Mouse (Mus musculus): ENCODE measurements around the gene Hpse. TPM values are rescaled to one million over a fixed set of nuclear protein-coding genes. Genes with fewer than 3 reads are reported as not detected.

The Hpse gene
- polyA plus RNA-seq, 1 experiment from 2014 or later, result 0.82 TPM

GRCm38 (mm10) chr5:100726001-100726400 is 6.5 kb upstream of the Hpse start:
- H3K4me2 ChIP-seq, result no peak overlapping the region
- peaks cover 8% of the 10 kb centered on the region; the same call in 1 of the 2 replicates for H3K27me3 ChIP-seq
- no peaks in the 10 kb centered on the region for H3K36me3 ChIP-seq (replicated peaks)
- no peak overlapping the region for H3K27ac ChIP-seq
- H3K4me1 ChIP-seq, result no peaks in the 10 kb centered on the region
- no peak for ATAC-seq (ENCODE audit: low FRiP score)
- no peak overlapping the region for H3K4me3 ChIP-seq (replicated peaks)
- H3K9me3 ChIP-seq, result 0 out of 2 replicates have a peak, but pooled peaks cover 7% of the 10 kb centered on the region
- no peak overlapping the region for H3K9ac ChIP-seq
- WGBS, result 78% methylated on average over 4 of the region's 4 CpGs

GRCm38 (mm10) chr5:100716762-100717161 is 2.8 kb downstream of the Hpse start:
- Histone ChIP-seq H3K9me3 (no peaks in the 10 kb centered on the region), H3K9ac (no peak overlapping the region), H3K36me3 (replicated peaks) (no peaks in the 10 kb centered on the region), H3K4me1 (peaks cover 13% of the 10 kb centered on the region), H3K4me2 (no peak overlapping the region), H3K27ac (no peak overlapping the region), H3K4me3 (replicated peaks) (no peak overlapping the region), H3K27me3 (peaks cover 36% of the 10 kb centered on the region)
- WGBS, result 92% methylated on average over 15 of the region's 15 CpGs
- ATAC-seq (ENCODE audit: low FRiP score), result no peak

- no peak for ATAC-seq (ENCODE audit: low FRiP score)
- Histone ChIP-seq H3K36me3 (replicated peaks) (no peaks in the 10 kb centered on the region), H3K4me1 (no peaks in the 10 kb centered on the region; the same call in 1 of the 2 replicates), H3K27ac (no peak overlapping the region), H3K9me3 (no peaks in the 10 kb centered on the region), H3K4me2 (no peak overlapping the region), H3K9ac (no peak overlapping the region), H3K4me3 (replicated peaks) (no peak overlapping the region), H3K27me3 (no peaks in the 10 kb centered on the region)
- WGBS, result 93% methylated on average over 6 of the region's 6 CpGs
Observed at GRCm38 (mm10) chr5:100711219-100711618, 8.3 kb downstream of the Hpse start.

GRCm38 (mm10) chr5:100710012-100710411 is 9.5 kb downstream of the Hpse start:
- 64% methylated on average over 2 of the region's 2 CpGs for WGBS
- no peak overlapping the region for H3K9ac ChIP-seq
- no peaks in the 10 kb centered on the region; the same call in 1 of the 2 replicates for H3K4me1 ChIP-seq
- no peaks in the 10 kb centered on the region for H3K36me3 ChIP-seq (replicated peaks)
- no peaks in the 10 kb centered on the region for H3K9me3 ChIP-seq
- no peaks in the 10 kb centered on the region for H3K27me3 ChIP-seq
- H3K4me3 ChIP-seq (replicated peaks), result no peak overlapping the region
- no peak overlapping the region for H3K4me2 ChIP-seq
- no peak overlapping the region for H3K27ac ChIP-seq
- no peak for ATAC-seq (ENCODE audit: low FRiP score)

- Histone ChIP-seq H3K36me3 (replicated peaks) (no peaks in the 10 kb centered on the region), H3K27me3 (no peaks in the 10 kb centered on the region), H3K4me3 (replicated peaks) (no peak overlapping the region), H3K4me1 (no peaks in the 10 kb centered on the region; the same call in 1 of the 2 replicates), H3K27ac (no peak overlapping the region), H3K4me2 (no peak overlapping the region), H3K9me3 (no peaks in the 10 kb centered on the region), H3K9ac (no peak overlapping the region)
- 90% methylated on average over 6 of the region's 6 CpGs for WGBS
- ATAC-seq (ENCODE audit: low FRiP score), result no peak
Observed at GRCm38 (mm10) chr5:100709035-100709434, 10.5 kb downstream of the Hpse start.

GRCm38 (mm10) chr5:100706675-100707074 is 12.8 kb downstream of the Hpse start:
- Histone ChIP-seq H3K4me1 (no peaks in the 10 kb centered on the region), H3K4me3 (replicated peaks) (no peak overlapping the region), H3K27ac (no peak overlapping the region), H3K36me3 (replicated peaks) (no peaks in the 10 kb centered on the region), H3K27me3 (no peaks in the 10 kb centered on the region), H3K9ac (no peak overlapping the region), H3K4me2 (no peak overlapping the region), H3K9me3 (no peaks in the 10 kb centered on the region)
- WGBS, result 68% methylated on average over 8 of the region's 8 CpGs
- no peak for ATAC-seq (ENCODE audit: low FRiP score)

GRCm38 (mm10) chr5:100704272-100704671 is 15.2 kb downstream of the Hpse start:
- H3K4me3 ChIP-seq (replicated peaks), result no peak overlapping the region
- ATAC-seq (ENCODE audit: low FRiP score), result no peak
- H3K4me1 ChIP-seq, result no peaks in the 10 kb centered on the region
- no peaks in the 10 kb centered on the region for H3K9me3 ChIP-seq
- 91% methylated on average over 2 of the region's 2 CpGs for WGBS
- no peak overlapping the region for H3K9ac ChIP-seq
- H3K27me3 ChIP-seq, result no peaks in the 10 kb centered on the region
- no peak overlapping the region for H3K4me2 ChIP-seq
- H3K27ac ChIP-seq, result no peak overlapping the region
- H3K36me3 ChIP-seq (replicated peaks), result no peaks in the 10 kb centered on the region

GRCm38 (mm10) chr5:100702325-100702724 is 17.2 kb downstream of the Hpse start:
- 91% methylated on average over 3 of the region's 3 CpGs for WGBS
- no peaks in the 10 kb centered on the region for H3K27me3 ChIP-seq
- H3K9ac ChIP-seq, result no peak overlapping the region
- no peak overlapping the region for H3K27ac ChIP-seq
- H3K36me3 ChIP-seq (replicated peaks), result no peaks in the 10 kb centered on the region
- ATAC-seq (ENCODE audit: low FRiP score), result no peak
- no peak overlapping the region for H3K4me3 ChIP-seq (replicated peaks)
- no peaks in the 10 kb centered on the region for H3K9me3 ChIP-seq
- H3K4me2 ChIP-seq, result no peak overlapping the region
- H3K4me1 ChIP-seq, result no peaks in the 10 kb centered on the region

GRCm38 (mm10) chr5:100700861-100701620 is 18.5 kb downstream of the Hpse start:
- Histone ChIP-seq H3K4me1 (no peaks in the 10 kb centered on the region), H3K36me3 (replicated peaks) (no peaks in the 10 kb centered on the region), H3K4me2 (no peak overlapping the region), H3K9ac (no peak overlapping the region), H3K9me3 (no peaks in the 10 kb centered on the region), H3K27me3 (no peaks in the 10 kb centered on the region), H3K27ac (no peak overlapping the region), H3K4me3 (replicated peaks) (no peak overlapping the region)
- ATAC-seq (ENCODE audit: low FRiP score), result no peak
- 86% methylated on average over 12 of the region's 13 CpGs for WGBS

- no peaks in the 10 kb centered on the region for H3K9me3 ChIP-seq
- H3K4me2 ChIP-seq, result no peak overlapping the region
- 72% methylated on average over 2 of the region's 2 CpGs for WGBS
- H3K4me1 ChIP-seq, result no peaks in the 10 kb centered on the region
- H3K36me3 ChIP-seq (replicated peaks), result no peaks in the 10 kb centered on the region
- no peaks in the 10 kb centered on the region for H3K27me3 ChIP-seq
- H3K4me3 ChIP-seq (replicated peaks), result no peak overlapping the region
- H3K27ac ChIP-seq, result no peak overlapping the region
- no peak overlapping the region for H3K9ac ChIP-seq
- no peak for ATAC-seq (ENCODE audit: low FRiP score)
Observed at GRCm38 (mm10) chr5:100697886-100698285, 21.6 kb downstream of the Hpse start.

- Histone ChIP-seq H3K4me2 (no peak overlapping the region), H3K4me1 (no peaks in the 10 kb centered on the region), H3K27me3 (no peaks in the 10 kb centered on the region), H3K36me3 (replicated peaks) (no peaks in the 10 kb centered on the region), H3K9me3 (no peaks in the 10 kb centered on the region), H3K9ac (no peak overlapping the region), H3K27ac (no peak overlapping the region), H3K4me3 (replicated peaks) (no peak overlapping the region)
- WGBS, result 72% methylated on average over 2 of the region's 2 CpGs
- no peak for ATAC-seq (ENCODE audit: low FRiP score)
Observed at GRCm38 (mm10) chr5:100697398-100697797, 22.1 kb downstream of the Hpse start.

GRCm38 (mm10) chr5:100685631-100686030 is 33.9 kb downstream of the Hpse start:
- no peak for ATAC-seq (ENCODE audit: low FRiP score)
- H3K4me2 ChIP-seq, result no peak overlapping the region
- H3K27me3 ChIP-seq, result no peaks in the 10 kb centered on the region
- no peak overlapping the region for H3K4me3 ChIP-seq (replicated peaks)
- H3K4me1 ChIP-seq, result no peaks in the 10 kb centered on the region
- no peaks in the 10 kb centered on the region for H3K9me3 ChIP-seq
- no peaks in the 10 kb centered on the region for H3K36me3 ChIP-seq (replicated peaks)
- no peak overlapping the region for H3K27ac ChIP-seq
- no peak overlapping the region for H3K9ac ChIP-seq
- WGBS, result 68% methylated on average over 4 of the region's 4 CpGs

- no peak for ATAC-seq (ENCODE audit: low FRiP score)
- Histone ChIP-seq H3K4me2 (no peak overlapping the region), H3K27ac (no peak overlapping the region), H3K27me3 (0 out of 2 replicates have a peak, but pooled peaks cover 3% of the 10 kb centered on the region), H3K36me3 (replicated peaks) (no peaks in the 10 kb centered on the region), H3K4me1 (no peaks in the 10 kb centered on the region), H3K9me3 (no peaks in the 10 kb centered on the region), H3K9ac (no peak overlapping the region), H3K4me3 (replicated peaks) (no peak overlapping the region)
- WGBS, result 74% methylated on average over 6 of the region's 6 CpGs
Observed at GRCm38 (mm10) chr5:100680542-100680933, 39.0 kb downstream of the Hpse start.

Data from forebrain, embryonic 12.5 days (tissue).